Mouse (Mus musculus): ENCODE measurements at regions not wholly inside any gene's neighbourhood (a gene's known extent, or its start where the extent isn't known, plus 50 kb on each side); places are given as distances from the start of the nearest gene placed in this dataset.

DNA sequence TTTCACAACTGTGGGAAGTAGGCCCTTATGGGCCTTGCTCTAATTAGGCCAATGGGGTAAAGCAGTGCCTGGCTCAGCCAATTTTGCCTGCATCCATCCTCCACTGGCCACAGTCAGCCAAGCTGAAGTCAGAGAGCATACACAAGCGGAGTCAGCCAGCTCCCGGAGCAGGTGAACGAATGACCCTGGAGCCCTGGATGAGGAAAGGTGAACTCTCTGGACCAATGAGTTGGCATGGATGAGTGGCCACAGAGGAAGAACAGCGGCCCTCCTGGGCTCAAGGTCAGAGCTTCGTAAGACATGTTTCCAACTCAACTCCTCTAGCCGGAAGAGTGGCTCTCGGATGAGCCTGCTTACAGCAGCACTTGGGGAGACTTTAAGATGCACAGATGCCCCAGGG is 116.1 kb upstream of the Rpl38 start:
- DNase-seq (ENCODE audit: extremely low spot score in 1 of 2, low spot score in 1 of 2), result no peak

GRCm38 (mm10) chr11:114551262-114551661 is 117.1 kb upstream of the Rpl38 start:
- no peak for DNase-seq (ENCODE audit: extremely low spot score in 1 of 2, low spot score in 1 of 2)

DNA sequence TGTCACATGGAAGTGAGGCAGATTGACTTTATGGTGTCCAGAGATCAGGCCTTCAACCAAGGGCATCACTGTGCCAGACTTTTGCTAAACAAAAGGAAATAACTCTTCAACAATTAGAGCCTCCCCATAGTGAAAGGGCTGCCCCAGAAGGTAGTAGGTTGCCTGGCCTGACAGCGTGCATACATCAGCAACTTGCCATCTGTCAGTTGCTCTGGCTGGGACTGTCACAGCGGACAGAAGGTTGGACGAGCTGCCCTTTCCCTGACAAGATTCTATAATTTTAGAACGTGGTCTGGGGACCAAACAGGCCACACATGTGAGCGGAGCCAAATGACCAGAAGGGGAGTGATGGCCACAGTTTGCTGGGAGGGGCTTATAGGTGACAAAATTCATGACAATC is 119.7 kb upstream of the Rpl38 start:
- DNase-seq (ENCODE audit: extremely low spot score in 1 of 2, low spot score in 1 of 2), result no peak

GRCm38 (mm10) chr11:114544212-114544611 is 124.1 kb upstream of the Rpl38 start:
- no peak for DNase-seq (ENCODE audit: extremely low spot score in 1 of 2, low spot score in 1 of 2)

DNA sequence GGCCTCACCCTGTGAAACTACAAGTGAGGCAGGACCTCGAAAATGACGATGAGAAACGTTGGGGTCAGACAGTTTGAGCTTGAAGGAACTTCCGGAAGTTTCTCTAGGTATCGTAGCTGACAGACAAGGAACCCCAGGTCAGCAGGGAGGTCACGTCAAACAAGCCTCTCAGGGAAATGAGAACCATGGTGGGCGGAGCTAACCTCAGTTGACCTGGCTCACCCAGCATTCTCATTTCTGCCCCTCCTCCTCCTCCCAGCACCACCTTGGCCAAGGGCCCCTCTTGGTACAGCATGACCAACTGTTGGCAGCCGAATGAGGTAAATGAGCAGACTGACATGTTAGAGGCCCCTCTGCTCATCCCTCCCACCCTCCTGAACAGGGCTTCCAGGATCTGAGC is 126.2 kb upstream of the Rpl38 start:
- DNase-seq (ENCODE audit: extremely low spot score in 1 of 2, low spot score in 1 of 2), result no peak

DNA sequence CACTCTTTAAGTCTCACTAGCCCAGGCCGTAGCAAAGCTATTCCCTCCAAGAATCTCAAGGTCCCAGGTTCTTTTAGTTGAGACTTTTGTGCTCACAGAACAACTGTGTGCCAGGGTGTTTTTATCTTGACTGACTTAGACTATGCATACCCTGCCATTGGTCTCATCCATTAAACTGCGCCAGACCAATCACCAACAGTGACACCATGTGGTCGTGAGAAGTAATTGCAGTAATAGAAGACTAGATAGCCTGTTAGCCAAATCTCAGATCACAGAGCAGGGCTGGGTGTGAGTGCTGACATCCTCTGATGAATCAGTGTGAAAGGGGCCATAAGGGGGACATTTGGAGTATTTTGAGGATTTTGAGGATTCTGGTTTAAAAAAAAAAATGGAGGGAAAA is 127.8 kb upstream of the Rpl38 start:
- no peak for DNase-seq (ENCODE audit: extremely low spot score in 1 of 2, low spot score in 1 of 2)

- DNase-seq (ENCODE audit: extremely low spot score in 1 of 2, low spot score in 1 of 2), result no peak
These were observed 131.5 kb upstream of the Rpl38 start for GRCm38 (mm10) chr11:114536616-114537493.

- no peak for DNase-seq (ENCODE audit: extremely low spot score in 1 of 2, low spot score in 1 of 2)
These were observed 132.4 kb upstream of the Rpl38 start for GRCm38 (mm10) chr11:114535900-114536299.

- DNase-seq (ENCODE audit: extremely low spot score in 1 of 2, low spot score in 1 of 2), result peak in 1 of 2 experiments; percentile 25
These were observed 133.9 kb upstream of the Rpl38 start for GRCm38 (mm10) chr11:114534436-114534835.

DNA sequence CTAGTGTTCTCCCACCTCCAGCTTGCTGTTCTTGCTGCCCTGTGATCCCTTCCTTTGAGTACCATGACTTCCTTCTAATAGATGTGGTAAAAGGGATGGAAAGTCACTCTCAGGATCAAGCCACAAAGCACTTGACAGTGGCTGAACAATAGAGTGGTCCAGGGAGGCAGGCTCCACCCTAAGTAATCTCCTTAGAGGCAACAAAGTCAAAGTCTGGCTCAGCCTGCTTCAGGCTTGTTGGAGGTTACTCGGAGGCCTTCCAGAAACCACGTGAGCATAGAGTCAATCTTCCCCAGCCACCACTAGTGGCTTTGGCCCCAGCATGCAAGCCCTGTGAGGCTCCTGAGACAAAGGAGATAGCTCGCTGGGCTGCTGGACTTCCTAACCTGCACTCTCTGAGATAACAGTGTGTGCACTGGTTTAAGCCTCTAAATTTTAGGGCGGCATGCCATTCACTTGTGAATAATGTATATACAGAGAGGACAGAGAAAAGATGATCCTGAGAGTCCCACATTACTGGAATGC is 137.0 kb upstream of the Rpl38 start:
- DNase-seq (ENCODE audit: extremely low spot score in 1 of 2, low spot score in 1 of 2), result no peak

- no peak for DNase-seq (ENCODE audit: extremely low spot score in 1 of 2, low spot score in 1 of 2)
These were observed 139.2 kb upstream of the Rpl38 start for GRCm38 (mm10) chr11:114528937-114529772.

DNA sequence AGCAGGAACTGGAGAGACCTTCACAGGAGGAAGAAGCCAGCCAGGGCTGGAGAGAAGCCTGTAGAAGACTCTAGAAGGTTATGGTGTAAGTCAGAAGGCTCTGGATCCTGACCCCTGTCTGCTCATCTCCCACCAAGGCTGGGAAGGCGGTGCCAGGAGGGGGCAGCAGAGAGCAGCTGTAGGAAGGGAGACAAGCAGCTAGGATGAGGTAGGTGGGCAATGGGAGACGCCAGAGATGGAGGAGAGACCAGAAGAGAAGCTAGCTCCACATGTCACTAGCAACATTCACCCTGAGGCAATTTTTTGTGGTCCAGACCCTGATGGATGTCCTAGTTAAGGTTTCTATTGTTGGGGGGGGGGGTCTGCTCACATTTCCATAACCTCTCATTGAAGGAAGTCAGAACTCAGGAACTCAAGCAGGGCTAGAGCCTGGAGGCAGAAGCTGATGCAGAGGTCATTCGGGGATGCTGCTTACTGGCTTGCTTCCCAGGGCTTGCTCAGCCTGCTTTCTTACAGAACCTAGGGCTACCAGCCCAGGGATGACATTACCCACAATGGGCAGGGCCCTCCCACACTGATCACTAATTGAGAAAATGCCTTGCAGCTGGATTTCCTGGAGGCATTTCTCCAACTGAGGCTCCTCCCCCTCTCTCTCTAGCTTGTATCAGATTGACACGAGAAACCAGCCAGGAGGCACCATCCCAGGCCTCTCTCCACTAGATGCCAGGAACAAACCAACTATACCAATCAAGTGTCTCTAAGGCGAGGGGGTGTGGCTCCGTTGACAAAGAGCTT is 144.7 kb upstream of the Rpl38 start:
- DNase-seq (ENCODE audit: extremely low spot score in 1 of 2, low spot score in 1 of 2), result peak in 1 of 2 experiments; percentile 83

GRCm38 (mm10) chr11:114515278-114515677 is 153.0 kb upstream of the Rpl38 start:
- DNase-seq (ENCODE audit: extremely low spot score in 1 of 2, low spot score in 1 of 2), result no peak

DNA sequence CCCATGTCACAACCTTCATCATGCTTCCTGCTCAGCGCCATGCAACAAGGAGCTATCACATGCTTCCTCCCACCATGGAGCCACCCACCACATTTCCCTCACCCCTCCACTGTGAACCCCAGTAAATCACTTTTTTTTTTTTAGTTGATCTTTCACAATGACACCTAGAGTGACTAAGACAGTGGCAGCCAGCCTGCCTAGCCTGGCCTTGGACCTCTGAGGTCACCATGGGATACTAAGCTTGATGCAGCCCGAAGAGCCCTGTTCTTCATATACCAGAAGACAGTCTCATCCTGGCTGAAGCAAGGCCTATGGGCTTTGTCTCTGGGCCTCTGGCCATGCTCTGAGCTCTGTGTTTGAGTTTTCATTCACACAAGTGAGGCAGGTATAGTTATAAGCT is 154.2 kb upstream of the Rpl38 start:
- DNase-seq (ENCODE audit: extremely low spot score in 1 of 2, low spot score in 1 of 2), result no peak

DNA sequence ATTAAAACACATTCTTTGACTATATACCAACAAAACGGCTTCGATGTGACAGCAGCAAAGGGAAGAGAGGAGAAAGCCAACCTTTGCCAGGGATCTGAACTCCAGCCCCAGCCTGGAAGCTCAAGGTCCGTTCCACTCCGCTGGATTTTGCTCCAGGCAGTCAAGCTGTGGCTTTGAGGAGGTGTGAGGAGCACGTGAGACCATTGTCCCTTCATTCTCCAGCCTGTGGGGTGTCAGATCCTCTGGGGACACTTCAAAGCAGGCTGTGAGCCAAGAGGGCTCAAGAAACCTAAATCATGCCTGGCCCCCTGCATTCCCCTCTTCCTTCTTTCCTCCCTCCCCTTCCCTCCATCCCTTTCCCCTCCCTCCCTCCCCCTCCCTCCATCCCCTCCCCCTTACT is 154.9 kb upstream of the Rpl38 start:
- DNase-seq (ENCODE audit: extremely low spot score in 1 of 2, low spot score in 1 of 2), result no peak

DNA sequence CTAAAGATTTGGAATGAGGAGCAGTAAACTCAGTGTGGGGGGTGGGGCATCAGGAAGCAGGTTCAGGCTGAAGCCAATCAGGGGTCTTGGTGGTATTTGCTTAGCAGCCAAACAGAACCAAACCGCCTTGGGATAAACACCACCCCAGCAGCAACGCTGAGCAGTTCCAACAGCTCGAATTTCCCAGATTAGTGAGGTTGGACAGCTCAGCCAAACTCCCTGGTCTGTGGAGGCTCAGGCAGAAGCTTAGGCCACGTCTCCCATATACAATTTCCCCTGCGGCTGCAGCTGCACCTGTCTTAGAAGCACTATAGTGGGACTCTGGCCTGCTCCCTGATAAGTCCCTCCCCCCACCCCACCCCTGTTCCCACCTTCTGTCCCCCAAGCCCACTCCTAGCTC is 156.3 kb upstream of the Rpl38 start:
- no peak for DNase-seq (ENCODE audit: extremely low spot score in 1 of 2, low spot score in 1 of 2)

DNA sequence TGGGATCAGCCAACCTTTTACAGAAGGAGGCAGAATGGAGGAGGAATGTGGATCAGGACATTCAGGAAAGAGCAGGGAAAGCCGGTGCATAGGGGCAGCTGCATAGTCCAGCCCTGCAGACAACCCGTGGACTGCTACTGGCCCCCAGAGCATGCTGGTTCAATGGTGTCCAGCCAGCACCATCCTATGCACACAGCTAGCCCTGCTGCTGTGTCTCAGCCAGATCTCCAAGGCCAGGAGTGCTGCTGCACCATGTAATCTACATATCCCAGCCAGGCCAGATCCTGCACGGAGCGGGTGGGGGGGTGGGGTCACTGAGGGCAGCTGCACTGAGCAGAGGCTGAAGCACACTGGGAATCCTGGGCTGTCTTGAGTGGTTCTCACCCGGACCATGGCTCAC is 165.8 kb upstream of the Rpl38 start:
- DNase-seq (ENCODE audit: extremely low spot score in 1 of 2, low spot score in 1 of 2), result no peak

GRCm38 (mm10) chr11:114501869-114502540 is 166.3 kb upstream of the Rpl38 start:
- peak; percentile 33 to 66 for DNase-seq (ENCODE audit: extremely low spot score in 1 of 2, low spot score in 1 of 2)

- no peak for DNase-seq (ENCODE audit: extremely low spot score in 1 of 2, low spot score in 1 of 2)
These were observed 167.9 kb upstream of the Rpl38 start for GRCm38 (mm10) chr11:114500416-114500815.

GRCm38 (mm10) chr11:114499665-114500064 is 168.7 kb upstream of the Rpl38 start:
- DNase-seq (ENCODE audit: extremely low spot score in 1 of 2, low spot score in 1 of 2), result no peak
